Mouse (Mus musculus): ENCODE measurements around the gene Fmn2.

The Fmn2 gene

GRCm38 (mm10) chr1:174836861-174837260 is 335.2 kb downstream of the Fmn2 start:
- no peak for DNase-seq

DNA sequence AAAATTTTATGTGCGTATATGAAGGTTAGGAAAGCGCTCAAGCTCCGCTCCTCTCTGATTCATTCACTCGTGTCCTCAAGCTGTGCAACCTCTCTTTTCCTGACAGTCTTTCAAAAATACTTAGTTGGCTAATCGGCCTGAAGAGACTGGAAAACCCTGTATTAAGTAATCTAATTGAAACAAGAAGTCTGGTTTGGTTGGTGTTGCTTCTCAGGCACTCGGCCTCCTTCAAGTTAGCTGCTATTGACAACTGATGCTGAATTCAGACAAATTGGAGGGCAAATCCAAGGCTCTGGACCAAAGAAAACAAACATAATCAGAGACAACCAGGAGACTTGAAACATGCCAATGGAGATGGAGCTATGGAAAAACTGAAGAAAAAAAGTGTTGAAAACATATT is 343.2 kb downstream of the Fmn2 start:
- DNase-seq, result no peak

DNA sequence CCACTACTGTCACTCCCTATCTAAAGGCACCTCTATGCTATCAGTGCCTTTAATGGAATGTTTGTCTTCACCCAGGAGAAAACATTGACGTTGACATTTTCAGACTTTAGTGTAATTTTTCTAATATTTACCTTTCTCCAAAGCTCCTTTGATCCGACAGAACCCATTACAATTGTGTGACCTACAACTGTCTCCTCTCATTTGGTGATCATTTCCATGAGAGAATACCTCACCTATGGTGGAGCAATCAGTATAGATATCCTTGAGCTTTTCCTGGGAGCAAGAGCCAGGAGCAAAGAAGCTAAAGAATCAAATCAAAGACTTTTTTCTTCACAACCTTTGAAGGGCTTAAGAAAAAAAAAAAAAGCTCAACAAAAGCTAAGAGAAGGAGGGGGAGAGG is 354.6 kb downstream of the Fmn2 start:
- DNase-seq, result no peak

GRCm38 (mm10) chr1:174860407-174861118 is 358.9 kb downstream of the Fmn2 start:
- no peak for DNase-seq
